Mouse (Mus musculus) embryo, embryonic 11.5 days (tissue): ENCODE measurements around the gene Prima1.

Experiments used
- DNase-seq: peaks from one replicate; pipeline ENCODE4 v3.0.0-alpha.2; 2012; ENCODE audit warnings: low read depth, low spot score

The Prima1 gene

DNA sequence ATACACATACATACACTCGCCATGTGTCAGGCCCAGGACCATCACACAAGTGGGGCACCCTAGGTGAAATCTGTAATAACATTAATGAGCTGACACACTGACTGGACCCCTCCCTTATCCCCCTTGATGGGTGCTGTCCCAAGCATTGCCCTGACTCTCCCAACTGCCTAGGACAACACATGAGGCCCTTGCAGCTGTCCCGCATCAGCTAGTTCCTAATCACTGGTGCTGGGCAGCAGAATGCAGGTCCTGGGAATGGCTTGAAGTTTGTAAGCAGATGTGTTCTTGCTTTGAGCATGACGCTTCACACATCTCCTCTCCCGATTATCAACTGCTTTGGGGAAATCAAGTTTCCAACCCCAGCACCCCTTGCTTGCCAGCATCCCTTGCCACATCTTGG, 15.8 kb downstream of the Prima1 start:
- DNase-seq: no peak

- no peak for DNase-seq
Observed at GRCm38 (mm10) chr12:103223671-103224070, 18.3 kb downstream of the Prima1 start.

DNA sequence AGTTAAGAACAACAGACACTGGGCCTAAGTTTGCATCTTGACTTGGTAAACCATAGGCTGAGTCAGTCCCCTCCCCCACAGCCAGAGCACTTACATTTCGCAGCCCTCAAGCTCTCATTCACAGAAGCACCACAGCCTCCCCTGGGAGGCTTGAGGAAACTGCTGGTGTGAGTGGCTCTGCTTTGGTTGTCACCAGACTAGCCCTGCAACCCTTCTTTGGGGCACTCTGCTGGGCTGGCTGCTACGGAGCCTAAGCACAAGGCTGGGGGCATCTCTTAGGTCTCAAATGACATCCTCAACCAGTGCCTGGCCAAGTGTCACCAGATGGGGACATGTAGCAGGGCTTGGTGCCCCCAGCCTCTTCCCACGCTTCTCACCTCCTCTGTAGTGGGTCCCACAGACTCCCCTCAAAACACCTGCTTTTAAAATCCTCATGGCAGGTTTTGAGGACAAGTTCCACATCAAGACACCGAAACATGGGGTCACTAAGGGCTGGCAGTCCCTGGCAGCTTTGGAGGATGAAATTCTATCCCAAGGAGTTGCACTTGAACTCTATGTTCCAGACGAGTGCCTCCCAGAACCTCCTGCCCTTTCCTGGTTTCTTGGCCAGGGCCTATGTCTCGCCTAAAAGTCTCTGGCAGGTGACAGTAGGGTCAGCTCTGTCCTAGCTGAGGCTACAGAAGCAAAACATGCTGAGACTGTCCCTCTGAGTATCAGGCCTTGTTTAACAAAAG, 25.9 kb downstream of the Prima1 start:
- no peak for DNase-seq

GRCm38 (mm10) chr12:103214797-103215196, 27.2 kb downstream of the Prima1 start:
- no peak for DNase-seq

- no peak for DNase-seq
Observed at GRCm38 (mm10) chr12:103214270-103214669, 27.7 kb downstream of the Prima1 start.

GRCm38 (mm10) chr12:103213591-103213990, 28.4 kb downstream of the Prima1 start:
- no peak for DNase-seq

DNA sequence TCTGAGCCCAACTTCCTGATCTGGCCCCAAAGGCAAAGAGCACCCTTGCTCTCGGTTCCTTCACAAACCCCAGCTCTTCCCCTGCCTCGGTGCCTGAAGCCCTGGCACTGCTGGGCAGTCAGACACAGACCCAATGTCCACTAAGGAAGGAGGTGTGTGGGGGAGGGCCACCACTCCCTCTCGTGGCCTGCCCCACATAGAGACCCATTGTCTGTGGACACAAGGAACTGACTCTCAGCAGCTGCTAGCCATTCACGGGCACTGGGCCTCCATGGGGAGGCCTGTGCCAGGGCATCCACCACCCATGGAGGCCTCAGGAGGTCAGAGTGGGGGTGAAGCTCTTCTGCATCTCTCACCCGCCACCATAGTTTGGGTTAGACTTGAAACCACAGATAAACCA, 30.9 kb downstream of the Prima1 start:
- DNase-seq: no peak

GRCm38 (mm10) chr12:103209581-103209980, 32.4 kb downstream of the Prima1 start:
- DNase-seq: no peak

DNA sequence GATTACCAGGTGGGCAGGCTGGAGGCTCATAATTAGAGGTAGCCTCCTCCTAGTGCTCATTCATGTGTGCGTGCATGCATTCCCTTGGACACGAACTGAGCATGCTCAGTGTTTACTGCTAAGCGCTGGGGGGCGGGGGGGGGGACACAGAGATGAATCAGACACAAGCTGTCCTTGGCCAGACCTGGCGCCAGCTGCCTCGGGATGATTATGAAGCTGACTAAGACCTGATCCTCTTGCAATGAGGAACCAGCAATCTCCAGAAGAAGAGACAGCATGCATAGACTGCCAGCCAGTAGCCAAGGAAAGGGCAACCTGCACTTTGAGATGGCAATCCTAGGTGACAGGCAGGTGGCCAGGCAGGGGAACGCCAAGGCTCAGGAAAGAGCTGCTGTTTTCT, 36.4 kb downstream of the Prima1 start:
- no peak for DNase-seq

- DNase-seq: peak; percentile 27
Observed at GRCm38 (mm10) chr12:103202592-103203544, 39.1 kb downstream of the Prima1 start.

DNA sequence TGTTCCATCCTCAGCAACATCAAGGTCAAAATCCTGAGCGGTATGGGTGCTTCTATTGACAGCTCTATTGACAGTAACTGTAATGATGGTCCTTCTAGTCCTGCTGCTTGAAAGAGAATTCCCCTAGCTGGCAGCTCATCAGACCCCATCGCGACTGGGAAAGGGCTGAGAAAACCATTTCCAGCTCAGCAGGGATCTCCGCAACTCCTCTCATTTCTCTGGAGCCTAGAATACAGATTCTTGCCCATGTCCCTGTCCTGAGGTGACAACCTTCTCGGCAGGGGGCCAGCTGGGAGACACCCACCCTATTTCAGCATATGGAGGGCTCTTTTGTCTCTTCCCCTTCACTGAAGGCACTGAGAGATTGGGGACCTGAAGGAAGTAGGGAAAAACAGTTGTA, 49.0 kb downstream of the Prima1 start:
- no peak for DNase-seq

DNA sequence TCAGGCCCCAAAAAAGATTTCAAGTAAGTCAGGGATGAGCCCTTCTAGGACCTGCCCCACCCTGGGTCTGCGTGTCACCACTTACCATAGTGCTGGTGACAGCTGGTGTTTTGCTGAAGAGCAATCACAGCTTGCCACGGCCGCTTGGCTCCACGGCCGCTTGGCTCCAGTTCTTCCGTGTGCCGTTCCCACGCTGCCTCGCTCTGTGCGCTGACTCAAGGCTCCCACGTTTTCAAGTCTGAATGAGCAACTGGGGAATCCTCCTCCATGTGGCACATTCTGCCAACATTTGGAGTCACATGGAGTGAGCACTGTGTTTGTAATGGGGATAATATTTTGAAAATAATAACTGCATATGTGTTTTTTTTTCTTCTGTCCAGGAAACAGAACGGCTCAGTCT, 52.2 kb downstream of the Prima1 start:
- no peak for DNase-seq

- DNase-seq: no peak
Observed at GRCm38 (mm10) chr12:103188223-103188622, 53.7 kb downstream of the Prima1 start.

DNA sequence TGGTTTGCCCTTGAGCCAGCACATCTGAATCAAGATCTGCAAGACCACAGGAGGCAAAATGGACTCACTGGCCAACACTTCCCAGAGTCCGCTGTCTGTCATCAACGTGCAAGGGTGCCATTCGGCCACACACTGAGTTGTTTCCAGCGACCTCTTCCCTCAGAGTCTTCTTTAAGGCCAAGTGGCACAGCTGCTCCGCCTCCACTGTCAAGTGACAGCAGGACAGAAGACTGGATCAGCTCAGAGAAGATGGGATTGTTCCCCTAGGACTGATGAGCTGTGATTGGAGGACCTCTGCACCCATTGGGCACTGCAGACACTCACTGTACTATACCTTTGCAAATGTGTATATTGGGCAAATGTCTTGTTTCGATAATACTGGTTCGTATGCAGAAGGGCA, 54.9 kb downstream of the Prima1 start:
- DNase-seq: no peak

- DNase-seq: no peak
Observed at GRCm38 (mm10) chr12:103183057-103183456, 58.9 kb downstream of the Prima1 start.

DNA sequence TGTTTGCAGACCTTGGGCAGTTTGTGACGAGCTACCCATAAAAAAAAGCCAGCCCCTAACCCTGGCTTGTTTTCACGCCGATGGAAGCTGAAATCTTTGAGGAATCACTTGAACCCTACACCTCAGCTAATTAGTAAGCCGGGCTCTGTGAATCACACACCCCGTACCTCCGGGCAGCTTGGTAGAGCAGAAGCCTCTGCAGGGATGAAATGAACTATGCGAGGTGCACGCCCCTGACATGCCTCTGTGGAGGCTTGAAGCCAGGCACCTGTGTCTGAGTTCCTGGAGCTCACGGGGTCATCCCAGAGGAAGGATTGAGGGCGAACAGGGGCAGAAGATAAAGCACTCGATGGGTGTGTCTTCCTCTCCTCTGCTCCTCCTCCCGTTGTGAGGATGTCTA, 73.1 kb downstream of the Prima1 start:
- DNase-seq: no peak

DNA sequence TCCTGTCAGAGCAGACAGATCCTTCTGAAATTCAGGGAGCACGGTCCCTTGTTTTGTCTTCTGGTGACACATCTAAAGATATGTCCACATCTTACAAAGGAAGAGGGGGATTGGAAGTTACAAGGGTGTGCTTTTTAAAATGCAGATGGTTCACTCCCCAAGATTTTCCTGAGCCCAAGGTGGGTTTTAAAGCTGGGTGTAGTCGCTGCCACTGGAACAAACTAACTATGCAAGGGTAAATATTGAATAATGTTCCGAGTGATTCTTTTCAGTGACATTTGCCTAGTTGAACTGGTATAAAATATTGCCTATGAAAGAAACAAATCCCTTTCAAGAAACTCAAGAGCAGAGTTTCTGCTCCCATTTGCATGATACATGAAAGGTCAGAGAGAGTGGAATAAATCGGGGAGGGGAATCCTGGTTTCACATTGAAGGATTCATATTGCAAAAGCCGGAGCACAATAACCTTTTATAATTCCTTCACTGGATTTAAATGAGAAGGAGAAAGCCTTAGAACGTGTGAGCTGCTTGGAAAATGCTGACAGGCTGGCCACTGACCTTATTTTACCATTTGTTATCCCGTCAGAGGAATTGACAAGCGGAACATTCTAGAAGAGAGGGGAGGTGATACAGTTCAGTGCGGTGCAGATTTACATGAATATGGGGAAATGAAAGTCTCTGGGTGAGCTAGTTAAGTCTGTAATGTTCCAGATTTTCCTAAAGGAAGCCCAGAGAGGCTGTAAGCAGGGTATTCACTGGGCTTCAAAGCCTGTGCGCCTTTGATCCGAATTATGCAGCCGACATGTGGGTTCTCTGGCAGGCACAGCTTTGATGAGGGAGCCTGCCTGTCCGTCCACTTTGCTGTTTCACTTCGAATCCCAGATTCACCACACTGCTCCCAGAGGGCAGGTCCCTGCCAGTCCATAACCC, 77.6 kb downstream of the Prima1 start:
- DNase-seq: no peak

GRCm38 (mm10) chr12:103163596-103163995, 78.4 kb downstream of the Prima1 start:
- DNase-seq: no peak

GRCm38 (mm10) chr12:103160721-103161120, 81.2 kb downstream of the Prima1 start:
- DNase-seq: no peak

GRCm38 (mm10) chr12:103159016-103159415, 82.9 kb downstream of the Prima1 start:
- no peak for DNase-seq

- DNase-seq: no peak
Observed at GRCm38 (mm10) chr12:103157129-103157910, 84.6 kb downstream of the Prima1 start.
